Mouse (Mus musculus): ENCODE data around the gene Col4a3. TPM values are rescaled to one million over a fixed set of nuclear protein-coding genes. Genes with fewer than 3 reads are reported as not detected.

The Col4a3 gene
- polyA plus RNA-seq, 1 experiment from 2014 or later, result 0.72 TPM

DNA sequence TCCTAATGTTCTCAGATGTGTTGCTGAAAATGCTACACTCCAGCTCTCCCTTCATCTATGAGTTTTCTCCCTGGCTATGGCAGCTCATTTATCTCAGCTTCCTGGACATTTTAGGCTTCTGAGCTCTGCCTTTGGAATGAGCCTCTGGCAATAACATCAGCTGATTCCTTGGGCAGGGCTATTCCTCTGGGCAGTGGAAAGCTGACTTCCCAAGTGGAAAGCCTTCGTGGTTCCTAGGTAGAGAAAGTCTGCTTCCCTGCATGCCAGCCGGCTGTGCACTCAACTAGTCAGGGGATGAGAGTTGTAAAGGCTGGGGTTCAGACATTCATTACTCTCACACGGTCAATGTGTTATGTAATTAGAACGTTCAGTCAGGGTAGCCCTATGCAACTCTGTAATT lies 8.4 kb upstream of the Col4a3 start:
- no peaks in the 10 kb centered on the region for H3K9me3 ChIP-seq (ENCODE audit: control insufficient read depth, low read length)
- 51% methylated on average over 4 of the region's 4 CpGs for WGBS
- no peaks in the 10 kb centered on the region for H3K36me3 ChIP-seq (ENCODE audit: control insufficient read depth, insufficient read depth, low read length)
- H3K27ac ChIP-seq (replicated peaks in 1 of 2; ENCODE audit: control insufficient read depth in 1 of 2, insufficient read depth in 1 of 2, low read depth in 2 of 2, low read length in 2 of 2), result no peak overlapping the region
- peaks cover 9 to 12% of the 10 kb centered on the region in 2 experiments for H3K4me1 ChIP-seq (ENCODE audit: control insufficient read depth in 2 of 2, insufficient read depth in 2 of 2, low read length in 2 of 2)
- no peak overlapping the region for H3K4me3 ChIP-seq (ENCODE audit: control insufficient read depth in 1 of 2, insufficient read depth in 1 of 2, low read depth in 1 of 2, low read length in 2 of 2)
- H3K27me3 ChIP-seq (ENCODE audit: control insufficient read depth, insufficient read depth, low read length), result no peaks in the 10 kb centered on the region
- H3K4me2 ChIP-seq (ENCODE audit: low read length), result no peak overlapping the region
- no peak overlapping the region for H3K9ac ChIP-seq (ENCODE audit: low read length)
- ATAC-seq (ENCODE audit: insufficient number of reproducible peaks, insufficient read depth, low FRiP score, low read depth), result no peak

DNA sequence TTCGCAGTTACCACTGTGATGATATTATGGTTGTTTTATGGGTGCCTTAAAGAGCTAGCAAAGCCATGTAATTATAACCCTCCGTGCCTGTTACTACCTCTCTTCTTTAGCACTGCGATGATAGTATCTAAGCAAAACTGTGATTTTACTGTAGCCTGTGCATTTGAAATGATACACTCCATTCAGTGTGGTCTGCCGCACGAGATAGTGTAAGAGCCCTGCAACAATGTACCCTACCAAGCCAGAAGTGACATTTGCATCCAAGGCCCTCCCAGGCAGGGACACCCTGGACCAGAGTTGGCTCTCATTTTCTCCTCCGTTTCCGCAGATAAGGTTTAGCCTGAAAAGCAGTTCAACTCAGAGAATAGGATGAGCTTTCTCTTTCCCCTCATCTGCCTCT lies 740 bp upstream of the Col4a3 start:
- H3K4me2 ChIP-seq (ENCODE audit: low read length), result peak overlapping the region; percentile 87
- no peak overlapping the region for H3K27ac ChIP-seq (replicated peaks in 1 of 2; ENCODE audit: control insufficient read depth in 1 of 2, insufficient read depth in 1 of 2, low read depth in 2 of 2, low read length in 2 of 2)
- no peaks in the 10 kb centered on the region for H3K9me3 ChIP-seq (ENCODE audit: control insufficient read depth, low read length)
- H3K36me3 ChIP-seq (ENCODE audit: control insufficient read depth, insufficient read depth, low read length), result no peaks in the 10 kb centered on the region
- H3K9ac ChIP-seq (ENCODE audit: low read length), result no peak overlapping the region
- 72% methylated on average over 7 of the region's 7 CpGs for WGBS
- peaks cover 26% of the 10 kb centered on the region for H3K27me3 ChIP-seq (ENCODE audit: control insufficient read depth, insufficient read depth, low read length)
- no peak overlapping the region for H3K4me3 ChIP-seq (ENCODE audit: control insufficient read depth in 1 of 2, insufficient read depth in 1 of 2, low read depth in 1 of 2, low read length in 2 of 2)
- peaks cover 4 to 11% of the 10 kb centered on the region in 2 experiments; a peak in 3 of 4 replicates for H3K4me1 ChIP-seq (ENCODE audit: control insufficient read depth in 2 of 2, insufficient read depth in 2 of 2, low read length in 2 of 2)
- no peak for ATAC-seq (ENCODE audit: insufficient number of reproducible peaks, insufficient read depth, low FRiP score, low read depth)

DNA sequence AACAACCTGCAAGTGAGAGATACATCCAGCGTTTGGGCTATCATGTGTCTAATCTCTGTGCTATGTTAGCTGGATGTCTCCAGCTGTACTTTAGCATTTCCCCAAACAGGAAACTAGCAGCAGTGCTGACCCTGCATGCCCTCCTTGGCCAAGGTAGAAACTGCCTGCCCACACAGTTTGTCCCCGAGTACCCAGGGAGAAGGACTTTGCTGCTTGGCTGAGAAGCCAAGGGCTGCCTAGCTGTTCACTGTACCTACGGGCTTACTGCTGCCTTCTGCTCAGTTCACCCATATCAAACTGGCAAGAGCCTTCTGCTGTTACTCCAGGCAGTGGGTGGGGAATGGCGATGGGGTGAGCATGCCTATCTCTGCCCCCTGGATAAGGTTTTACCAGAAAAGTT lies 3.5 kb downstream of the Col4a3 start:
- Histone ChIP-seq H3K9me3 (ENCODE audit: control insufficient read depth, low read length) (no peaks in the 10 kb centered on the region), H3K36me3 (ENCODE audit: control insufficient read depth, insufficient read depth, low read length) (no peaks in the 10 kb centered on the region), H3K4me2 (ENCODE audit: low read length) (no peak overlapping the region), H3K27me3 (ENCODE audit: control insufficient read depth, insufficient read depth, low read length) (peaks cover 22% of the 10 kb centered on the region), H3K4me3 (ENCODE audit: control insufficient read depth in 1 of 2, insufficient read depth in 1 of 2, low read depth in 1 of 2, low read length in 2 of 2) (no peak overlapping the region), H3K27ac (replicated peaks in 1 of 2; ENCODE audit: control insufficient read depth in 1 of 2, insufficient read depth in 1 of 2, low read depth in 2 of 2, low read length in 2 of 2) (no peak overlapping the region), H3K4me1 (ENCODE audit: control insufficient read depth in 2 of 2, insufficient read depth in 2 of 2, low read length in 2 of 2) (peaks cover 4 to 11% of the 10 kb centered on the region in 2 experiments; a peak in 3 of 4 replicates), H3K9ac (ENCODE audit: low read length) (no peak overlapping the region)
- 46% methylated on average over 4 of the region's 4 CpGs for WGBS
- ATAC-seq (ENCODE audit: insufficient number of reproducible peaks, insufficient read depth, low FRiP score, low read depth), result no peak

DNA sequence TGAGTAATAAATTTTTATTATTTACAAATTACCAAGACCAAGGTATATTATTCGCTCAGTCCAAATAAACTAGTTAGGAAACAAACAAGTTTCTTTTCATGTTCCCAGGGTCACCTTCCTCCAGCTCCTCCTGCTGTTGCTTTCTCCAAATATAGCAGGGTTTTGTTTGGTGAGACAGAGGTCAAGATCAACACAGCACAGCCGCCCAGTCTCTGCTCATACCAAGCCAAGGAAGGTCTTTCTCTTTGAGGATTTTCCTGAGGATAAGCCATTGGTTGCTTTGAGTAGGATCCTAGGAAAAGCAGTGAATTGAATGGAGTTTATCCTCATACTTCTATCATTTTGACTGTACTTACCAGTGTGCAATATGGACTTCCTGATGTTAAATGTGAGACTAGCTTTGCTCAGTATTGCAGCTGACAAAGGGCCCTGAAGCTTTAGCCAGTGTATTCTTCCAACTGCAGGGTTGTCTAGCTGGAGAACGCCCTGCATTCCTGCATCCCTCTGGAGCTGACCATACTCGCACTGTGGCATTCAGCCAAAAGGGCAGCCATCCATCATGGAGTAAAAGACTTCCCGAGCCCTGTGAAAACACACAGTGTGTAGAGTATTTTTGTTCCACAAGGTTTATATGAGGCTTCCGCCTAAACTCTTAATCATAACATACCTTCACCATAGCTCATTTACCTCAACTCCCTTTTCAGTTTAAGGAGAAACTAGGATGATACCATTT lies 10.3 kb downstream of the Col4a3 start:
- H3K4me1 ChIP-seq (ENCODE audit: control insufficient read depth in 2 of 2, insufficient read depth in 2 of 2, low read length in 2 of 2), result peaks cover 2 to 5% of the 10 kb centered on the region in 2 experiments; a peak in 2 of 4 replicates
- ATAC-seq (ENCODE audit: insufficient number of reproducible peaks, insufficient read depth, low FRiP score, low read depth), result no peak
- no peaks in the 10 kb centered on the region for H3K36me3 ChIP-seq (ENCODE audit: control insufficient read depth, insufficient read depth, low read length)
- H3K9ac ChIP-seq (ENCODE audit: low read length), result no peak overlapping the region
- H3K9me3 ChIP-seq (ENCODE audit: control insufficient read depth, low read length), result no peaks in the 10 kb centered on the region
- no peak overlapping the region for H3K4me3 ChIP-seq (ENCODE audit: control insufficient read depth in 1 of 2, insufficient read depth in 1 of 2, low read depth in 1 of 2, low read length in 2 of 2)
- no peak overlapping the region for H3K4me2 ChIP-seq (ENCODE audit: low read length)
- 35% methylated on average over 6 of the region's 6 CpGs for WGBS
- H3K27ac ChIP-seq (replicated peaks in 1 of 2; ENCODE audit: control insufficient read depth in 1 of 2, insufficient read depth in 1 of 2, low read depth in 2 of 2, low read length in 2 of 2), result no peak overlapping the region
- H3K27me3 ChIP-seq (ENCODE audit: control insufficient read depth, insufficient read depth, low read length), result no peaks in the 10 kb centered on the region

- Histone ChIP-seq H3K9ac (ENCODE audit: low read length) (no peak overlapping the region), H3K27me3 (ENCODE audit: control insufficient read depth, insufficient read depth, low read length) (no peaks in the 10 kb centered on the region; the same call in 1 of the 2 replicates), H3K4me3 (ENCODE audit: control insufficient read depth in 1 of 2, insufficient read depth in 1 of 2, low read depth in 1 of 2, low read length in 2 of 2) (no peak overlapping the region), H3K4me2 (ENCODE audit: low read length) (no peak overlapping the region), H3K4me1 (ENCODE audit: control insufficient read depth in 2 of 2, insufficient read depth in 2 of 2, low read length in 2 of 2) (peaks cover 2 to 4% of the 10 kb centered on the region in 2 experiments; a peak in 2 of 4 replicates), H3K27ac (replicated peaks in 1 of 2; ENCODE audit: control insufficient read depth in 1 of 2, insufficient read depth in 1 of 2, low read depth in 2 of 2, low read length in 2 of 2) (no peak overlapping the region), H3K9me3 (ENCODE audit: control insufficient read depth, low read length) (no peaks in the 10 kb centered on the region), H3K36me3 (ENCODE audit: control insufficient read depth, insufficient read depth, low read length) (no peaks in the 10 kb centered on the region)
- 46% methylated on average over 7 of the region's 7 CpGs for WGBS
- ATAC-seq (ENCODE audit: insufficient number of reproducible peaks, insufficient read depth, low FRiP score, low read depth), result no peak
These were observed 16.7 kb downstream of the Col4a3 start for GRCm38 (mm10) chr1:82603198-82603950.

DNA sequence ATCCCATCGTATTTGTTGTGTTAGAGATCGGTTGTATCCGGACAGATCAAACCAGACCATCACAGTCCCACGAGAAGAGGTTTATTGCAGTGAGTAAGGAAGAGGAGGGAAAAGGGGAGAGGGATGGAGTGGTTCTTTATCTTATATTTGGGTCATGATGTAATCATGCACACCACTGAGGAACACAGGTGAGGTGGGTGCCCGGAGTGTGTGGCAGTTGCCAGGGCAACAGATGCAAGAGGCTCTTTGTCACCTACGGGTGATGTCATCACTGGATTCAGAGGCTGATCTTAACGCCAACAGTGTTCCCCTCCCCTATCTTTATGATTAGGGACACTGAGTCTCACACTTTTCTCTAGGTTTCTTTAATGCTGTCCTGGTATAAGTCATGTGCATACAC lies 18.6 kb downstream of the Col4a3 start:
- no peaks in the 10 kb centered on the region for H3K36me3 ChIP-seq (ENCODE audit: control insufficient read depth, insufficient read depth, low read length)
- no peaks in the 10 kb centered on the region for H3K9me3 ChIP-seq (ENCODE audit: control insufficient read depth, low read length)
- no peak overlapping the region for H3K9ac ChIP-seq (ENCODE audit: low read length)
- no peak overlapping the region for H3K27ac ChIP-seq (replicated peaks in 1 of 2; ENCODE audit: control insufficient read depth in 1 of 2, insufficient read depth in 1 of 2, low read depth in 2 of 2, low read length in 2 of 2)
- no peak overlapping the region for H3K4me2 ChIP-seq (ENCODE audit: low read length)
- peaks cover 2 to 4% of the 10 kb centered on the region in 2 experiments; a peak in 2 of 4 replicates for H3K4me1 ChIP-seq (ENCODE audit: control insufficient read depth in 2 of 2, insufficient read depth in 2 of 2, low read length in 2 of 2)
- no peak for ATAC-seq (ENCODE audit: insufficient number of reproducible peaks, insufficient read depth, low FRiP score, low read depth)
- H3K27me3 ChIP-seq (ENCODE audit: control insufficient read depth, insufficient read depth, low read length), result no peaks in the 10 kb centered on the region; the same call in 1 of the 2 replicates
- WGBS, result 83% methylated on average over 7 of the region's 7 CpGs
- no peak overlapping the region for H3K4me3 ChIP-seq (ENCODE audit: control insufficient read depth in 1 of 2, insufficient read depth in 1 of 2, low read depth in 1 of 2, low read length in 2 of 2)

GRCm38 (mm10) chr1:82605856-82606255 lies 19.1 kb downstream of the Col4a3 start:
- Histone ChIP-seq H3K4me2 (ENCODE audit: low read length) (no peak overlapping the region), H3K4me1 (ENCODE audit: control insufficient read depth in 2 of 2, insufficient read depth in 2 of 2, low read length in 2 of 2) (peaks cover 2 to 4% of the 10 kb centered on the region in 2 experiments; a peak in 2 of 4 replicates), H3K9me3 (ENCODE audit: control insufficient read depth, low read length) (no peaks in the 10 kb centered on the region), H3K9ac (ENCODE audit: low read length) (no peak overlapping the region), H3K36me3 (ENCODE audit: control insufficient read depth, insufficient read depth, low read length) (no peaks in the 10 kb centered on the region), H3K27ac (replicated peaks in 1 of 2; ENCODE audit: control insufficient read depth in 1 of 2, insufficient read depth in 1 of 2, low read depth in 2 of 2, low read length in 2 of 2) (no peak overlapping the region), H3K4me3 (ENCODE audit: control insufficient read depth in 1 of 2, insufficient read depth in 1 of 2, low read depth in 1 of 2, low read length in 2 of 2) (no peak overlapping the region), H3K27me3 (ENCODE audit: control insufficient read depth, insufficient read depth, low read length) (no peaks in the 10 kb centered on the region; the same call in 1 of the 2 replicates)
- no peak for ATAC-seq (ENCODE audit: insufficient number of reproducible peaks, insufficient read depth, low FRiP score, low read depth)
- 74% methylated on average over 7 of the region's 7 CpGs for WGBS
